Comparison of ENCODE assay signal across 13 mouse cellular contexts in the genomic region with DNA sequence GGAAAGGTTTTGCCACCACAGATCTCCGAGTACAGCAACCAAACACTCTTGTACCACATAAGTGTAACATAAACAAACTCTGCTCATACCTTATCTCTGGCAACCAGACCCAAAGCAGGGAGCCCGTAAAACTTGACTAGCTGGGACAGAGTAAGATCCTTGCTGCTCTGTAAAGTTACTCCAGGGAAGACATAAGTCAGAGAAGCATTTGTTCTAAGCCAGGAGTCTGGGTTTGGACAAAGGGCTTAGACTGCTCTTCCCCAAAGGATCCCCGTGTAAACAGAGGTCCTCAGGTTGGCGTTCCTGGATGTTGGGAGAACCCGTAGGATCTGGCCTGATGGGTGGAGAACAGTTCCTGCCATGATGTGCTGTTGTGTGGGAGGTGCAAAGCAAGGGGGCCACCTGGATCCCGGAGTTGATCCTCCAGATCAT. TPM values are rescaled to one million over a fixed set of nuclear protein-coding genes. Genes with fewer than 3 reads are reported as not detected.
DNase-seq lines count a peak whose midpoint lies in the region; ATAC-seq and TF ChIP-seq lines count a peak whose summit lies in the region.
"Had no signal": no experiment of that assay in that cellular context is flagged by ENCODE, and none has a peak within 500 bp of the region (broad histone marks: within the 10 kb centered on the region; RNA-seq: fewer than 3 reads in every experiment).

No protein-coding gene starts in this region.

- H3K9me3 ChIP-seq in liver, embryonic 11.5 days (ENCODE audit: control insufficient read depth, low read length), result no peaks in the 10 kb centered on the region
- H3K9me3 ChIP-seq in stomach, postnatal 0 days (ENCODE audit: control insufficient read depth, low read length), result no peaks in the 10 kb centered on the region
- H3K9me3 ChIP-seq: limb, embryonic 10.5 days had no signal

- H3K79me2 ChIP-seq in heart, adult 2 months (replicated peaks; ENCODE audit: control insufficient read depth, insufficient read depth, low read length), result peaks cover 2% of the 10 kb centered on the region; the same call in 1 of the 2 replicates

- intact Hi-C loops in heart, adult 2 months (cut with DNase I), result no loop called here

- H3K4me3 ChIP-seq in heart, adult 2 months, result no peak overlapping the region
- peak overlapping the region; percentile 85 for H3K4me3 ChIP-seq in liver, embryonic 11.5 days (ENCODE audit: low read depth, low read length)
- no peak overlapping the region for H3K4me3 ChIP-seq in stomach, postnatal 0 days (ENCODE audit: low read depth, low read length)
- H3K4me3 ChIP-seq: limb, embryonic 10.5 days; myocyte had no signal

- DNase-seq in heart, adult 11 months, result peak; percentile 88
- DNase-seq in heart, adult 2 months, result no peak
- DNase-seq in spleen, adult 12 weeks (ENCODE audit: low spot score), result peak; percentile 63
- DNase-seq in spleen, postnatal 14 days (ENCODE audit: low spot score in 2 of 2), result no peak
- DNase-seq in liver, embryonic 11.5 days (ENCODE audit: low spot score), result peak; percentile 58
- no peak for DNase-seq in stomach, postnatal 0 days (ENCODE audit: low spot score)
- no peak for DNase-seq in gastrocnemius, adult 8-10 months (ENCODE audit: low spot score in 2 of 2)
- DNase-seq in embryo, embryonic 11 days, result no peak
- DNase-seq: heart, postnatal 36 days; kidney, adult 8-10 months had no signal

- TF ChIP-seq CTCF in heart, adult 2 months (IDR thresholded peaks at IDR 0.05), result no peak
- no peak for TF ChIP-seq CTCF in stomach, postnatal 0 days (IDR thresholded peaks at IDR 0.05; ENCODE audit: low read depth)

- H3K27me3 ChIP-seq in heart, adult 2 months (ENCODE audit: control insufficient read depth, insufficient read depth, low read length), result no peaks in the 10 kb centered on the region
- H3K27me3 ChIP-seq in liver, embryonic 11.5 days (replicated peaks; ENCODE audit: control insufficient read depth, insufficient read depth, low read length), result no peaks in the 10 kb centered on the region
- no peaks in the 10 kb centered on the region for H3K27me3 ChIP-seq in stomach, postnatal 0 days (ENCODE audit: control insufficient read depth, insufficient read depth, low read length)

- TF ChIP-seq POLR2A in heart, adult 2 months (IDR thresholded peaks at IDR 0.05; ENCODE audit: insufficient read depth, low read depth, low read length), result no peak

- WGBS in heart, adult 2 months, result 52% methylated on average over 6 of the region's 6 CpGs
- WGBS in liver, embryonic 11.5 days, result 34% methylated on average over 6 of the region's 6 CpGs
- 58% methylated on average over 6 of the region's 6 CpGs for WGBS in stomach, postnatal 0 days

- ATAC-seq in liver, embryonic 11.5 days (replicated peaks; ENCODE audit: low FRiP score), result peak; percentile 77
- no peak for ATAC-seq in stomach, postnatal 0 days (ENCODE audit: low FRiP score, low TSS enrichment)

- H3K4me2 ChIP-seq in liver, embryonic 11.5 days, result peak overlapping the region; percentile 81
- no peak overlapping the region for H3K4me2 ChIP-seq in stomach, postnatal 0 days (replicated peaks; ENCODE audit: low read depth)

- peaks cover 8% of the 10 kb centered on the region for H3K4me1 ChIP-seq in heart, adult 2 months (ENCODE audit: control insufficient read depth, insufficient read depth, low read length)
- H3K4me1 ChIP-seq in liver, embryonic 11.5 days (replicated peaks; ENCODE audit: control insufficient read depth, insufficient read depth, low read length), result peaks cover 28% of the 10 kb centered on the region
- H3K4me1 ChIP-seq in stomach, postnatal 0 days (replicated peaks; ENCODE audit: control insufficient read depth, insufficient read depth), result no peaks in the 10 kb centered on the region

- no peak overlapping the region for H3K9ac ChIP-seq in heart, adult 2 months (ENCODE audit: low read depth, low read length)
- peak overlapping the region; percentile 58 for H3K9ac ChIP-seq in liver, embryonic 11.5 days (ENCODE audit: low read depth, low read length)
- H3K9ac ChIP-seq in stomach, postnatal 0 days (ENCODE audit: low read length), result no peak overlapping the region

- no peak overlapping the region for H3K27ac ChIP-seq in heart, adult 2 months
- H3K27ac ChIP-seq in liver, embryonic 11.5 days (ENCODE audit: low read depth, low read length), result peak overlapping the region; percentile 93
- 0 out of 2 replicates have a peak overlapping the region, but pooled peaks have one; percentile 25 for H3K27ac ChIP-seq in stomach, postnatal 0 days (replicated peaks)
- H3K27ac ChIP-seq: limb, embryonic 10.5 days had no signal

- TF ChIP-seq EP300 in heart, adult 2 months (IDR thresholded peaks at IDR 0.05; ENCODE audit: insufficient read depth, low read depth, low read length), result no peak
- TF ChIP-seq EP300 in stomach, postnatal 0 days (optimal IDR thresholded peaks at IDR 0.05), result no peak

- peaks cover 15% of the 10 kb centered on the region for H3K36me3 ChIP-seq in heart, adult 2 months (ENCODE audit: control insufficient read depth, insufficient read depth, low read length)
- peaks cover 7% of the 10 kb centered on the region; the same call in 1 of the 2 replicates for H3K36me3 ChIP-seq in liver, embryonic 11.5 days (ENCODE audit: control insufficient read depth, insufficient read depth, low read length)
- H3K36me3 ChIP-seq in stomach, postnatal 0 days (ENCODE audit: control insufficient read depth, insufficient read depth, low read length), result peaks cover 3% of the 10 kb centered on the region; the same call in 1 of the 2 replicates

RNA-seq across cellular contexts. Expression of a gene that starts 3.3 kb away (rescaled TPM):
- 10 to 100 TPM; 34.4 to 40.6 TPM for total RNA-seq in heart, adult 2 months (2021)
- polyA plus RNA-seq in heart, adult 2 months (2012; rRNA removed), result 64.1 and 69.5 TPM in 2 replicates
- polyA plus RNA-seq in liver, embryonic 11.5 days (2014; fragmentation: Nextera tagmentation; extraction: Ambion mirVana), result 56.1 and 56.6 TPM in 2 replicates
- 41.0 and 44.5 TPM in 2 replicates for polyA plus RNA-seq in stomach, postnatal 0 days (2015; fragmentation: Nextera tagmentation; extraction: Ambion mirVana)
- total RNA-seq in gastrocnemius, adult 8-10 months (2022), result 10 to 100 TPM; 40.0 to 46.6 (median 41.9) TPM

RNA-seq across cellular contexts. Expression of a gene that starts 3.5 kb away (rescaled TPM):
- total RNA-seq in heart, adult 2 months (2021), result 10 to 100 TPM; 12.5 to 14.0 TPM
- polyA plus RNA-seq in heart, adult 2 months (2012; rRNA removed), result 7.8 and 10.1 TPM in 2 replicates
- polyA plus RNA-seq in liver, embryonic 11.5 days (2014; fragmentation: Nextera tagmentation; extraction: Ambion mirVana), result 15.9 and 16.7 TPM in 2 replicates
- 28.5 and 31.3 TPM in 2 replicates for polyA plus RNA-seq in stomach, postnatal 0 days (2015; fragmentation: Nextera tagmentation; extraction: Ambion mirVana)
- total RNA-seq in gastrocnemius, adult 8-10 months (2022), result 1 to 10 TPM; 4.8 to 5.6 (median 5.1) TPM

RNA-seq across cellular contexts. Expression of a gene that starts 53.8 kb away (rescaled TPM):
- total RNA-seq in heart, adult 2 months (2021), result not detected
- not detected in 2 replicates for polyA plus RNA-seq in heart, adult 2 months (2012; rRNA removed)
- not detected in 2 replicates for polyA plus RNA-seq in liver, embryonic 11.5 days (2014; fragmentation: Nextera tagmentation; extraction: Ambion mirVana)
- not detected in 2 replicates for polyA plus RNA-seq in stomach, postnatal 0 days (2015; fragmentation: Nextera tagmentation; extraction: Ambion mirVana)
- total RNA-seq in gastrocnemius, adult 8-10 months (2022), result not detected
- total RNA-seq: heart, postnatal 36 days had no signal
- polyA plus RNA-seq: limb, embryonic 10.5 days; myocyte; small intestine, adult 2 months had no signal

Comparison
In these comparisons a context has a peak if more than half of its experiments do, and no peak if none do; other contexts are left out.
1. DNase-seq: peak in heart, adult 11 months (single experiment), spleen, adult 12 weeks (single experiment) and liver, embryonic 11.5 days (single experiment); none in heart, adult 2 months (0 of 2), spleen, postnatal 14 days (0 of 2), stomach, postnatal 0 days (single experiment), gastrocnemius, adult 8-10 months (0 of 2) and embryo, embryonic 11 days (single experiment).